Mouse (Mus musculus) heart, postnatal 36 days (tissue): ENCODE results near the gene Hbq1b. TPM values are rescaled to one million over a fixed set of nuclear protein-coding genes. Genes with fewer than 3 reads are reported as not detected.
"Not testable (repeated sequence)": the region's sequence is repeated elsewhere in the genome, so short reads cannot be mapped to it uniquely, and the experiment has no call there.

Source experiments
- DNase-seq, 2 experiments: peaks; one replicate each; pipeline ENCODE4 v3.0.0; 2021 to 2022
- intact Hi-C: fragments of 180-260 bp; cut with DNase I; formaldehyde crosslinking; loops from one replicate; pipeline ENCODE4 v1.15.1; 2025
- total RNA-seq, 2 experiments: library from RNA; stranded (reverse); gene quantifications; 2 replicates each; pipeline ENCODE4 v1.2.3; 2021

The Hbq1b gene
- total RNA-seq, 2 experiments from 2014 or later = 1.4 TPM; not detected in 1

DNA sequence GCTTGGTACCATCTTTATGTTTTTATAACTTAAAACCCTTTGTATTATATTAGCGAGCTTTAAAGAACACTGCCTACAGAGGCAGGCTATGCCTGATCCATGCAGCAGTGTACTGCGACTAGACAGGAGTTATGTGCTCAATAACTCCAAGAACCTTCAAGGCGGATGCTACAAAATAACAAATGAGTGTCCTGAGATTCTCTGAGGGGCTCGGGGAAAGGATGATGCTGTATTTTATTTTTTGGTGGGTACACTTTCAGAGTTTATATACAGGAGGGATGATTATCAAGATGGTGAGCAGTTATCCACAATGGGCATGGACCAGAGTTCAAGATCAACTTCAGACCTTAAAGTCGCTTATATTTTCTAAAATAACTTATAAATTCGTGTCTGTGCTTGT lies 20.0 kb upstream of the Hbq1b start:
- no peak for DNase-seq
- intact Hi-C loops = no loop called here

GRCm38 (mm10) chr11:32267188-32267884 lies 19.4 kb upstream of the Hbq1b start, which contains the start of gene Nprl3:
Nprl3 (minus strand) TSS chr11:32267707.
- DNase-seq = peak; percentile 96 to 98
- intact Hi-C loops = no loop called here

GRCm38 (mm10) chr11:32267964-32268363 lies 18.8 kb upstream of the Hbq1b start:
- intact Hi-C loops = no loop called here
- no peak for DNase-seq

- intact Hi-C loops = no loop called here
- DNase-seq = no peak
Measured at GRCm38 (mm10) chr11:32268952-32269351, 17.8 kb upstream of the Hbq1b start.

DNA sequence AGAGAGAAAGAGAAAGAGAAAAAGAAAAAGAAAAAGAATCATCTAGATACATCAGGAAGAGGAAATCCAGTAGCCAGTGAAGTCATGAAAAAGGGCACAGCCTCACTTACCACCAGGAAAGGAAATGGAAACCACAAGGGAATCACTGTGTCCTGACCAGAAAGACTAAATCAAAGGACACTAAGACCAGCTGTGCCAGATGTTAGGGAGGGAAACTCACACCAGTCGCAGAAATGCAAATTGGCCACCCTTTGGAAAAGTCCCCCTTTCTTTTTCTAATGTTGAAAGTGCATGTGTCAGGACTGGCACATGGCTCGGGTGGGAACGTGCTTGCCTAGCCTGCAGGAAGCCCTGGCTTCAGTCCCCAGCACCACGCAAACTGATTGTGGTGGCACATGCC lies 15.6 kb upstream of the Hbq1b start:
- no peak for DNase-seq
- intact Hi-C loops = no loop called here

- no peak for DNase-seq
- intact Hi-C loops = no loop called here
Measured at GRCm38 (mm10) chr11:32276347-32276746, 10.4 kb upstream of the Hbq1b start, which contains the start of gene Hba-x. Hba-x (plus strand) TSS chr11:32276400.

DNA sequence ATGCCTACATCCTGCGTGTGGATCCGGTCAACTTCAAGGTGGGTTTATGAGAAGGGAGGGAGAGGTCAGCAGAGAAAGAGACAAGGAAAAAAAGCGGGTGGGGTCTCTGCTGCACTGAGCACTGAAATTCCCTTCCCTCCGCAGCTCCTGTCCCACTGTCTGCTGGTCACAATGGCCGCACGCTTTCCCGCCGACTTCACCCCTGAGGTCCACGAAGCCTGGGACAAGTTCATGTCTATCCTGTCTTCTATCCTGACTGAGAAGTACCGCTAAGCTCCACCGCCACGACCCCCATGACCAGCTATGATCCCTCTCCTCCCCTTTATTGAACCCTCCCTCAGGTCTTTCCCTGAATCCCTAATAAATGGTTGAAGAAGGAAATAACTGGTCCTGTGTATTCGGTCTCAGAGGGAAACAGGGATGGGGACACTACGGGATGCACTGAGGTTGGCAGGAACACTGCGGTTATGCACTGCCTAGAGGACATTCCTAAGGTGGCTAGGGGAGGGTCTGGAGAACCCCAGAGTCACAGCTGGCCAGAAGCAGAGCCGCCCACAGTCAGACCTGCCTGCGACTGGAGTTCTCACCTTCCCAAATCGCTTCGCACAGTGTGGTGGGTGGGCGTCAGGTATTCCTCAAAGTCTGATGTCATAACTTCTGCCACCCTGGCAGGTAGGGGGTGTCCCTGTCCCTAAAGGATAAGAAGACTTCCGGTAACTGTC lies 8.9 kb upstream of the Hbq1b start:
- intact Hi-C loops = no loop called here
- DNase-seq = no peak

DNA sequence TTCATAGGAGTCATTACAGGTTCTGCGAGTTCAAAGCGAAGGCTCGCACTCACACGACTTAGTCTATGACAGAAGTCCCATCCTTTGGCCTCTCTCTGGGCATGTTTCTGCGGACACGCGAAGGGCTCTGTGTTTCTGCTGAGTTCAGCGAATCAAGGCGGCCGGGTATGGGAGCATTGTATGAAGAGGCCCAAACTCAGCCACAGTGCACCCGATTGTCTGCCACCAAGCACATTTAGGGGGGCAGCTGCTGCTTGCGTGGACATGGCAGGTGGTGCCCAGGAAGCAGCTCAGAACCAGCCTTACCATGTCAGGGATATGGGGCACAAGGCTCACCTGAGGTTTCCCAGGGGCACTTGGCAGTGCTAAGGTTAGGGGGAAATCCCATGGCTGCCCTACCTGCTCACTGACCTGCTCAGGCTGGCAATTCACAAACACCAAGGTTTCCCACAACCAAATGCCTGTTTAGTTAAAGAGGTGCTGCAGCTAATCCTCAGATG lies 8.3 kb upstream of the Hbq1b start:
- intact Hi-C loops = no loop called here
- no peak for DNase-seq

DNA sequence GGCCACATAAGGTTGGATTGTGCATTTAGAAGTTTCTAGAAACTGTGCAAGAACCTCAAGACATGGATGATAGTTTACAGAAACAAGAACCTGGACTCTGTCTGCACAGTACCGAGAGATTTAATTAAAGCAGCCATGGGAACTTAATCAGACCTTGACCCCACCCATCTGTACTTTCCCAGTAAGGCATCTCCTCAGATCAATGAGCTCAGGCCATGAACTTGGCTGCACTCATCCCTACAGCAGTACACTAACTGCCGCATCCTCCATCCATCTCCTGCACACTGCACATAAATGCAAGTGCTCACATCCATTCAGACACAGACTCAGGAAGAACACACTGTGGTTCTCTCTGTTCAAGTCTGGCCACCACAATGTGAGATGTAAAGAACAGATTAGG lies 6.1 kb upstream of the Hbq1b start:
- no peak for DNase-seq
- intact Hi-C loops = no loop called here

DNA sequence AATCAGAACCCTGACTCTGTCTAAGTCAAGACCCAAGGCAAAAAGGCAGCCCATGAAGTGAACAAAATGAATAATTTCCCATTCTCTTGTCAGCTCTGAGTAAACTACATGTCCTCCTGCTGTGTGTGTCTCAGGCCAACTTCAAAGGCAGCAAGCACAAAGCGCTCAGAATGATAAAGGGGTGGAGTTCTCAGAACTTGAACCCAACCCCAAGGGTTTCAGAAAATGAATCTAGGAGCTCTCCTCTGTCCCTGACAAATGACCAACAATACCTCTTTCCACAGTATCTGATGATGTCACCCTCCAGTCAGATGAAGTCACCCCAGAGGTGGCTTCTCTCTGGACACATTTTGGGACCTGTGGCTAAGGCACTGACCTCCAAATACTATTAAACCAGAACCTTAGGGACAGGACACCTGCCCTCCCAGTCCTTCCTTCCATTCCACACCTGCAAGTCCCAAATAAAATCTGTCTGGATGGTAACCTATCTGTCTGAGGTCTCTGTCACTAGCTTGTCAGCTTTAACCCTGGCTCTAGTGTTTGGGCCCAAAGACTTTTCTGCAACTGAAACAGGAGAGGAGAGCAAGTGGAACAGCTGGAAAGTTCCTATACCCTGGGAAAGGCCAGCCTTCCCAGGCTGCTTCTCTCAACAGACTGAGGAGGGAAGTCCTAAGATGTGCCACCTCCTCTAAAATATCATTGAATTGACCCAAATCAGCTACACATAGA lies 5.2 kb upstream of the Hbq1b start:
- intact Hi-C loops = no loop called here
- DNase-seq = no peak

DNA sequence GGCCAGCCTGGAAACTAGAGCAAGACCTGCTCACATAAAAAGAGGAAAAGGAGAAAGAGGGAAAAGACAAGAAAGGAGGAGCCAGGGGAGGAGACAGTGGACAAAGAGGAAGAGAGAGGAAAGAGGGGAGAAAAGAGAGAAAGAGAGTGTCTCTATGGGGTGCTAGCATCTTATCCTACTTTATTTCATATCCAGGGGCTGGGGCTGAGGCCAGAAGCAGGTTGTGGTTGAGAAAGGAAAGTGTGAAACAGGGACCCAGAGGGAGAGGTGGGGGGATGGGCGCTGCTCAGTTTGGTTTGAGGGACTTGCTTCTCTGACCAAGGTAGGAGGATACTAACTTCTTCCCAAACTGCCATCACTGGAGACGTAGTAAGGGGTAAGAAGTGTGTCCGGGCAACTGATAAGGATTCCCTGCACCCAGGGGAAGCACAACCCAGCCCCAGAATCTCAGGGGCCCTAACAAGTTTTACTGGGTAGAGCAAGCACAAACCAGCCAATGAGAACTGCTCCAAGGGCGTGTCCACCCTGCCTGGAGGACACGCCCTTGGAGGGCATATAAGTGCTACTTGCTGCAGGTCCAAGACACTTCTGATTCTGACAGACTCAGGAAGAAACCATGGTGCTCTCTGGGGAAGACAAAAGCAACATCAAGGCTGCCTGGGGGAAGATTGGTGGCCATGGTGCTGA lies 3.5 kb upstream of the Hbq1b start, which contains the start of gene Hba-a1:
Hba-a1 (plus strand) TSS at position 421 of the 687 bp plus-strand sequence.
- DNase-seq, intact Hi-C loops: not testable (repeated sequence)

DNA sequence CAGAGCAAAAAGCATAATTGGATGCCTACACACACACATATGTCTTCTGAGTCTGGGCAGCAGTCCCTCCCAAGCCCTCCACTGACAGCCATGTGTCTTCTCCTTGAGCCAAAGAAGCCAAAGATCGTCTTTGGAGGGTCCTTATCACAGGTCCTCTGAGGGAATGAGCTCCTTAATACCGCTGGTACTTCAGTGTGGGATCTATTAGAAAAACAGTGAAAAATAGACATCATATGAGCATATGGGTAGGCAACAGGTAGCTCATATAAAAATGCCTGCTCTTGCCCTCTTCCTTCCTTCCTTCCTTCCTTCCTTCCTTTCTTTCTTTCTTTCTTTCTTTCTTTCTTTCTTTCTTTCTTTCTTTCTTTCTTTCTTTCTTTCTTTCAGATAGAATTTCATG lies 2.2 kb upstream of the Hbq1b start:
- DNase-seq, intact Hi-C loops: not testable (repeated sequence)

DNA sequence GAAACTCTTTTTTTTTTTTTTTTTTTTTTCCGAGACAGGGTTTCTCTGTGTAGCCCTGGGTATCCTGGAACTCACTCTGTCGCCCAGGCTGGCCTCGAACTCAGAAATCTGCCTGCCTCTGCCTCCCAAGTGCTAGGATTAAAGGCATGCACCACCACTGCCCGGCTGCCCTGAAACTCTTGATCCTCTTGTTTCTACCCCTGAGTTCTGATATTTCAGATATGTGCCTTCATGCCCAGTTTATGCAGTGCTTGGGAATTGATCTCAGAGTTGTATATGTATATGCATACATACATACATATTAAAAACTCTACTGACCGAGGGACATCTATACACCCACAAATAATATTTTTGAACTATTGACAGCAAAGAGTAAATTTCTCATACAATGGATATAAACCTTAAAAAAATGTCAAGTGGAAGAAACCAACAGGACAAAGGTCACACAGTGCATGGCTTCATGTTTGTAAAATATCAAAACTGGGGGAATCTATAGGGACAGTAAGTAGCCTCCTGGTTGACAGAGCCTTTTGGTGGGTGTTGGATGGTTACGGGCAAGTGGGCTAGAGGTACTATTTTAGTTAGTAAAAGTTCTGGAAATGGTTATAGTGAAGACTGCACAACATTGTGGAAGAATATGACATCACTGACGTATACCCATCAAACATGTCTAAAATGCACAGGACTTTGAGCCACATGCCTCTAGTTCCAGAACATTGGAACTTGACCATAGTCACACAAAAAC lies 1.6 kb upstream of the Hbq1b start:
- intact Hi-C loops = loop anchor here (1.0 to 5.0 kb wide), 2 partner anchors 39 to 48 kb away; no protein-coding TSS in a partner anchor
- DNase-seq = no peak

DNA sequence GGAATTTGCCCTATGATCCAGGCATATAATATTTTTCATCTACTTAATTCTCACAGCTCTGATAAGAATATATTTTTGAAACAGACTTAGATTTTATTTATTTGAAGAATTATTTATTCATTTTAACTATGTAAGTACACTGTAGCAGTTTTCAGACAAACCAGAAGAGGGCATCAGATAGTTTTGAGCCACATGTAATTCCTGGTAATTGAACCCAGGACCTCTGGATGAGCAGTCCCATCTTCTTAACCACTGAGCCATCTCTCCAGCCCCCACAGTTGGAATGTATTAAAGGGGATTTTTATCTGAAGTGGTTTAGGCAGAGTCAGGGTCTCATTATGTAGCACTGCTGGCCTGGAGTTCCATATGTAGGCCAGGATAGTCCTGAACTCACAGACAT lies 878 bp upstream of the Hbq1b start:
- intact Hi-C loops = loop anchor here (1.0 to 5.0 kb wide), 3 partner anchors 38 to 104 kb away; no protein-coding TSS in a partner anchor
- DNase-seq = not testable (repeated sequence)

- no peak for DNase-seq
- intact Hi-C loops = loop anchor here (5.0 kb wide), 1 partner anchor 50 kb away; no protein-coding TSS in a partner anchor
Measured at GRCm38 (mm10) chr11:32287493-32287825, 694 bp downstream of the Hbq1b start.

GRCm38 (mm10) chr11:32292819-32293218 lies 6.1 kb downstream of the Hbq1b start:
- intact Hi-C loops = not testable (repeated sequence)

DNA sequence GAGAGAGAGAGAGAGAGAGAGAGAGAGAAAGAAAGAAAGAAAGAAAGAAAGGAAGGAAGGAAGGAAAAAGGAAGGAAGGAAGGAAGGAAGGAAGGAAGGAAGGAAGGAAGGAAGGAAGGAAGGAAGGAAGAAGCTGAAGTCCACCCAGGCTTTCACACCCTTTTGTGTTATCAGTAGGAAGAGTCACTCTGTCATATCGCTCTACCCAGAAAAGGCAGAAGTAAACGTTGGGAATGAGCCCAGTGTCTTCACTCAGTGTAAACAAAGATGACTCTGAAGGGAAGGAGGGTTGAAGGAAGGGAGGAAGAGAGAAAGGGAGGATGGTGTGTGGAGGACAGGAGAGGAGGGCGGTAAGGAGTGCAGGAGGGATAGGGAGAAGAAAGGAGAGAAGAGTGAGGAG lies 6.7 kb downstream of the Hbq1b start:
- DNase-seq, intact Hi-C loops: not testable (repeated sequence)

More at GRCm38 (mm10) chr11:32292819-32293218, 6.1 kb downstream of the Hbq1b start:
- not testable (repeated sequence) for DNase-seq

DNA sequence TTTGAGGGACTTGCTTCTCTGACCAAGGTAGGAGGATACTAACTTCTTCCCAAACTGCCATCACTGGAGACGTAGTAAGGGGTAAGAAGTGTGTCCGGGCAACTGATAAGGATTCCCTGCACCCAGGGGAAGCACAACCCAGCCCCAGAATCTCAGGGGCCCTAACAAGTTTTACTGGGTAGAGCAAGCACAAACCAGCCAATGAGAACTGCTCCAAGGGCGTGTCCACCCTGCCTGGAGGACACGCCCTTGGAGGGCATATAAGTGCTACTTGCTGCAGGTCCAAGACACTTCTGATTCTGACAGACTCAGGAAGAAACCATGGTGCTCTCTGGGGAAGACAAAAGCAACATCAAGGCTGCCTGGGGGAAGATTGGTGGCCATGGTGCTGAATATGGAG lies 9.4 kb downstream of the Hbq1b start, which contains the start of gene Hba-a2:
Hba-a2 (plus strand) TSS at position 287 of the 400 bp plus-strand sequence.
- DNase-seq, intact Hi-C loops: not testable (repeated sequence)

GRCm38 (mm10) chr11:32297417-32297816 lies 10.7 kb downstream of the Hbq1b start:
- intact Hi-C loops, DNase-seq: not testable (repeated sequence)
